Mouse (Mus musculus): ENCODE results near the gene Trim2. TPM values are rescaled to one million over a fixed set of nuclear protein-coding genes. Genes with fewer than 3 reads are reported as not detected.
A peak's percentile ranks its signal among the peaks of the same experiment; 100 is the strongest.

Trim2 gene
- total and polyA plus RNA-seq, 2 experiments from 2014 or later, result 127 to 186 TPM

GRCm38 (mm10) chr3:84180304-84180703, 126.4 kb downstream of the Trim2 start:
- no peaks in the 10 kb centered on the region for H3K9me3 ChIP-seq (ENCODE audit: low read length)
- H3K27ac ChIP-seq (ENCODE audit: low read depth, low read length), result peak overlapping the region; percentile 35; the same call in 1 of the 2 replicates
- H3K4me2 ChIP-seq (ENCODE audit: low read depth), result no peak overlapping the region
- TF ChIP-seq CTCF (IDR thresholded peaks at IDR 0.05; ENCODE audit: low read depth), result no peak
- DNase-seq (no peak), ATAC-seq (no peak)
- peaks cover 8% of the 10 kb centered on the region; the same call in 1 of the 2 replicates for H3K4me1 ChIP-seq (ENCODE audit: insufficient read depth)
- 74% methylated on average over 2 of the region's 2 CpGs for WGBS
- no peaks in the 10 kb centered on the region for H3K27me3 ChIP-seq (ENCODE audit: insufficient read depth, low read length)
- peaks cover 20% of the 10 kb centered on the region for H3K36me3 ChIP-seq (ENCODE audit: insufficient read depth)
- 0 out of 2 replicates have a peak overlapping the region, but pooled peaks have one; percentile 3 for H3K9ac ChIP-seq
- H3K4me3 ChIP-seq (ENCODE audit: low read depth, low read length), result no peak overlapping the region

- Histone ChIP-seq H3K4me2 (ENCODE audit: low read depth) (no peak overlapping the region), H3K9me3 (ENCODE audit: low read length) (no peaks in the 10 kb centered on the region), H3K27me3 (ENCODE audit: insufficient read depth, low read length) (no peaks in the 10 kb centered on the region), H3K27ac (ENCODE audit: low read depth, low read length) (no peak overlapping the region), H3K36me3 (ENCODE audit: insufficient read depth) (peaks cover 34% of the 10 kb centered on the region), H3K4me3 (ENCODE audit: low read depth, low read length) (no peak overlapping the region), H3K4me1 (ENCODE audit: insufficient read depth) (peaks cover 8% of the 10 kb centered on the region; the same call in 1 of the 2 replicates), H3K9ac (no peak overlapping the region)
- 86% methylated on average over 2 of the region's 2 CpGs for WGBS
- DNase-seq, result no peak
- no peak for TF ChIP-seq CTCF (IDR thresholded peaks at IDR 0.05; ENCODE audit: low read depth)
- ATAC-seq, result no peak
Measured at GRCm38 (mm10) chr3:84177834-84178233, 128.8 kb downstream of the Trim2 start.

GRCm38 (mm10) chr3:84175337-84176315, 131.1 kb downstream of the Trim2 start:
- 40% methylated on average over 7 of the region's 7 CpGs for WGBS
- H3K27me3 ChIP-seq (ENCODE audit: insufficient read depth, low read length), result no peaks in the 10 kb centered on the region
- peak; percentile 90 for TF ChIP-seq CTCF (IDR thresholded peaks at IDR 0.05; ENCODE audit: low read depth)

GRCm38 (mm10) chr3:84173581-84174154, 133.0 kb downstream of the Trim2 start, which contains the start of gene Gm6525:
Gm6525 (plus strand) TSS chr3:84174104.
- no peaks in the 10 kb centered on the region for H3K4me1 ChIP-seq (ENCODE audit: insufficient read depth)
- H3K4me2 ChIP-seq (ENCODE audit: low read depth), result no peak within 1 kb of the TSS
- no peaks in the 10 kb centered on the region for H3K27me3 ChIP-seq (ENCODE audit: insufficient read depth, low read length)
- WGBS, result 54% methylated on average over 11 of the region's 11 CpGs
- DNase-seq (no peak), ATAC-seq (no peak)
- no peak for TF ChIP-seq CTCF (IDR thresholded peaks at IDR 0.05; ENCODE audit: low read depth)
- no peak within 1 kb of the TSS for H3K4me3 ChIP-seq (ENCODE audit: low read depth, low read length)
- H3K9ac ChIP-seq, result no peak within 1 kb of the TSS
- no peak within 1 kb of the TSS for H3K27ac ChIP-seq (ENCODE audit: low read depth, low read length)
- H3K36me3 ChIP-seq (ENCODE audit: insufficient read depth), result peaks cover 56% of the 10 kb centered on the region
- no peaks in the 10 kb centered on the region for H3K9me3 ChIP-seq (ENCODE audit: low read length)

More at GRCm38 (mm10) chr3:84175337-84176315, 131.1 kb downstream of the Trim2 start:
- Histone ChIP-seq H3K36me3 (ENCODE audit: insufficient read depth) (peaks cover 48% of the 10 kb centered on the region), H3K4me1 (ENCODE audit: insufficient read depth) (peaks cover 2% of the 10 kb centered on the region; the same call in 1 of the 2 replicates), H3K9ac (no peak overlapping the region), H3K4me3 (ENCODE audit: low read depth, low read length) (no peak overlapping the region), H3K9me3 (ENCODE audit: low read length) (no peaks in the 10 kb centered on the region), H3K4me2 (ENCODE audit: low read depth) (no peak overlapping the region), H3K27ac (ENCODE audit: low read depth, low read length) (no peak overlapping the region)
- peak; percentile 91 for ATAC-seq
- DNase-seq, result peak; percentile 88

- H3K27ac ChIP-seq (ENCODE audit: low read depth, low read length), result 0 out of 2 replicates have a peak overlapping the region, but pooled peaks have one; percentile 15
- DNase-seq, result no peak
Measured at GRCm38 (mm10) chr3:84172406-84172805, 134.3 kb downstream of the Trim2 start.

GRCm38 (mm10) chr3:84169393-84170005, 137.2 kb downstream of the Trim2 start:
- Histone ChIP-seq H3K4me2 (ENCODE audit: low read depth) (no peak overlapping the region), H3K4me1 (ENCODE audit: insufficient read depth) (no peaks in the 10 kb centered on the region), H3K9ac (no peak overlapping the region), H3K4me3 (ENCODE audit: low read depth, low read length) (no peak overlapping the region), H3K27ac (ENCODE audit: low read depth, low read length) (no peak overlapping the region), H3K27me3 (ENCODE audit: insufficient read depth, low read length) (no peaks in the 10 kb centered on the region), H3K36me3 (ENCODE audit: insufficient read depth) (peaks cover 66% of the 10 kb centered on the region), H3K9me3 (ENCODE audit: low read length) (no peaks in the 10 kb centered on the region)
- DNase-seq, result no peak
- WGBS, result 76% methylated on average over 8 of the region's 8 CpGs
- peak; percentile 39 for TF ChIP-seq CTCF (IDR thresholded peaks at IDR 0.05; ENCODE audit: low read depth)
- no peak for ATAC-seq

More at GRCm38 (mm10) chr3:84172406-84172805, 134.3 kb downstream of the Trim2 start:
- no peak overlapping the region for H3K9ac ChIP-seq
- peak; percentile 56 for ATAC-seq
- no peaks in the 10 kb centered on the region for H3K4me1 ChIP-seq (ENCODE audit: insufficient read depth)
- no peak overlapping the region for H3K4me2 ChIP-seq (ENCODE audit: low read depth)
- H3K36me3 ChIP-seq (ENCODE audit: insufficient read depth), result peaks cover 53% of the 10 kb centered on the region
- 58% methylated on average over 11 of the region's 11 CpGs for WGBS
- no peak for TF ChIP-seq CTCF (IDR thresholded peaks at IDR 0.05; ENCODE audit: low read depth)
- H3K4me3 ChIP-seq (ENCODE audit: low read depth, low read length), result no peak overlapping the region
- H3K27me3 ChIP-seq (ENCODE audit: insufficient read depth, low read length), result no peaks in the 10 kb centered on the region
- no peaks in the 10 kb centered on the region for H3K9me3 ChIP-seq (ENCODE audit: low read length)

Measured in forebrain, postnatal 0 days (tissue).